Mouse (Mus musculus): ENCODE data around the gene Mybpc3.

Mybpc3 gene

DNA sequence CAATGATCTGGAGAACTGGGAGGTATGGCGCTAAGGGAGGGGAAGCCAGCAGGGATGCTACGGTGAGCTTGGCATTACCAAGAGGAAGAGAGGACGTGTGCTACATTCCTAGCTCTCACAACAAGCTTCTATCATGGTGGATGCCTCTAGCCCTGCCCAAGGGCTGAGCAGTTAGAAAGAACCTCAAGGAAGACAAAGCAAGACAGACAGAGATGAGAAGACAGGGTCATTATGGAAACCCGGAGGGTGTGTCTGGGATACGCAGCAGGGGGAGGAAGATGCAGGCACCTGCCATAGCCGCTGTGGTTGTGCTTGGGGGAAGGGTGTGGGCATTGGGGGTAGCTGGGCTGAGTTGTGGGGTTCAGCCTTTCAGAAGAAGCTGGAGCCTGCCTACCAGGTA, 5.6 kb downstream of the Mybpc3 start:
- no peak for DNase-seq

- no peak for DNase-seq
Measured at GRCm38 (mm10) chr2:91125101-91125500, 7.2 kb downstream of the Mybpc3 start.

GRCm38 (mm10) chr2:91128761-91129160, 10.8 kb downstream of the Mybpc3 start:
- no peak for DNase-seq

DNA sequence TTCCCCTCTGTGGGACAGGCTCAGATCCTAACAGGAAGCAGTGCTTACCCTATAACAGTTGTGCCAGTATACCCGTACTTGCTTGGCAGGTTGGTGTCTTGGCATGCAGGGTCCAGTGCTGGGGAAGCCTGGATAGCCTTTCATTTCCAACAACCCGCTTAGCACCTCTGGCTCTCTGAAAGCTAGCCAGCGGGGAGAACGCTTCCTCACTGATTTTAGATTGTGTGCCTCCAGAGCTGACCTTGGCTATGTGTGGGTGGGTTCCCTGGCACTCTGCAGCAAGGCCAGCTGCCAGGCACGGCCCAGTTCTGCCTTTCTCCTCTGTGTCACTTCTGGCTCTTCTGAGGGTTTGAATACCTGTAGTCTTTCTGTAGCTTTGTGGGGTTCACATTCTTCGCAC, 12.2 kb downstream of the Mybpc3 start:
- DNase-seq: no peak

- DNase-seq: no peak
Measured at GRCm38 (mm10) chr2:91131251-91131650, 13.3 kb downstream of the Mybpc3 start.

DNA sequence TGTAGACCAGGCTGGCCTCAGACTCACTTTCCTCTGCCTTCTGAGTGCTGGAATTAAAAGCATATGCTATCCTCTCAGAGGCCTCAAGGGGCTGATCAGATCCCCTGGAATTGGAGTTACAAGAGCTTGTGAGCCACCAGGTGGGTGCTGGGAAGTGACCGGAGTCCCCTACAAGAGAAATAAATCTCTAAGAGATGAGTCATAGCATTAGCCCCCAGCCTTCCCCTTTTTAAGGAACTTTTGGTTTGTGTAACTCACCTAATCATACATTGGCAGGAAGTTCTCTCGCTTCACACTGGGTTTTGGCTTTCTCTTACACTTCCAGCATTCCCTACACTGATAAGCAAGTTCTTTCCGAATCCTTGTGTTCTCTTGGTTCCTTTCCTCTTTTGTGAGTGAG, 14.1 kb downstream of the Mybpc3 start:
- DNase-seq: no peak

DNA sequence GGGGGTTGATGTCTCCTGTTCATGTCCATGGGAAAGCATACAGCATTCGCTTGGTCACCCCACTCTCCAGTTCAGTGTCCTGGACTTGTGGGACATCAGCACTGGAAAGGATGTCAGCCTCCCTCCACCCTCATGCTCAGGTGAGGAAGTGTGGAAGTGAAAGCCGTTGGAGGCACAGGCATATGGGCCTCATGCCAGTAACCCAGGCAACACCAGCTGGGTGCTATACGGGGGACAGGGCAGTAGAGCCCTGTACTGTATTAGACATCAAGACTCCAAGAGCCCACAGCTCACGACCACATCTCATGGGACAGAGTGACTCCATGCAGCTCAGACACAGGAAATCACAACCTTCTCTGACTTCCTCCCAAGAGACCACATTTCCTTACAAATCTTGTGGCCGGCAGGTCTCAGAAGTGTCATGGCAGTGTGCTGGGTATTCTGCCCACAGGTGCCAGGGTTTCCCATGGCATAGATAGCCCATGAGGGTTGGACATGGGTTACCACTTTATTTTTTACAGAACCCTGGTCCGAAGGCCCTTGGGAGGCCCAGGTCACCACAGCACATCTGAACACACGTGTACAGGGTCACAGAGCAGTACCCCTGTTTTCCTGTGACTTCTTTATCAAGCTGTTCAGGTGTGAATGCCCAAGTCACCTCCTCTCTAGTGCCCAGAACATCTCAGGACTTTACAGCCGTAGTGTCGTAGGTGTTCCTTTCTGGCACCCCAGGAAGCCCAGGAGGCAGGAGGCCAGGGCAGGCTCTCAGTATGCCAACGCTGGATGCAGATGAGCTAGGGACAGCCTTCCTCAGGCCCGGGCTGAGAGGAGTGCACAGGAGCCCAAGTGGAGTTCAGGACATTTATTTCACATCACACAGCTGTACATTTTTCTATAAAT, 18.8 kb downstream of the Mybpc3 start:
- DNase-seq: no peak

GRCm38 (mm10) chr2:91137481-91137880, 19.5 kb downstream of the Mybpc3 start:
- DNase-seq: no peak

DNA sequence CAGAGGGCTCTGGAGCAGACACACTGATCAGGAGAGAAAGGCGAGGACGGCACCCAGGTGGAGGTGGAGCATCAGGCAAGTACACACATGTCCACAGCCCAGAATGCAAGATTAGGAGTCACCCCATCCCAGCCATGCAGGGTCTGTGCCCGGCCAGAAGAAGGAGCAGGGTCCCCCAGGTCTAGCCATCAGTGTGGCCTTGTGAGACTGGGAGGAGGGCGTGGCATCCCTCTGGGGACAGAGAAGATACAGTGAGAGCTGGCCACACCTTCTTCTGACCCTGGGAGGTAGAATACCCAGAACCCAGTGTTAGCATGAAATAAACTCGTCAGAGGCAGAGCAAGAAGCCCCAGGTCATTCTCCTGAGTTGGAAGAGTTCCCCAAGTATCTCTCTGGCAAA, 21.4 kb downstream of the Mybpc3 start:
- no peak for DNase-seq

- no peak for DNase-seq
Measured at GRCm38 (mm10) chr2:91139764-91140163, 21.8 kb downstream of the Mybpc3 start.

DNA sequence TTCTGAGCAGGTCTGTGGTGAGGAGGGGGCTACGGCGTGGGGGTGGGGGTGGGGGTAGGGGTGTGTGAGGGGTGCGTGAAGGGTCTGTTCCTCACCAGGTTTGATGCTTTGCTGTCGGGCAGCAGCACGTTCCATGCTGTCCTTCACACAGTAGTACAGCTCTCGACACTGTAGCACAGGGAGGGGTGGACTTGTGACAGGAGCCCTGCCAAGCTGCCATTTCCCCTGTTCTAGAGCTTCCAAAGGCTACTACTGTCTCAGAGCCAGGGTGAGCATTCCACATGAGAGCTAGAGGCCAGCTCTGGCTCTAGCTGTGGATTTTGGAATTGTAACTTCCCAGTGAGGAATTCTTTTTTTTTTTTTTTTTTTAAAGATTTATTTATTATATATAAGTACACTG, 25.0 kb downstream of the Mybpc3 start:
- DNase-seq: peak; percentile 51

DNA sequence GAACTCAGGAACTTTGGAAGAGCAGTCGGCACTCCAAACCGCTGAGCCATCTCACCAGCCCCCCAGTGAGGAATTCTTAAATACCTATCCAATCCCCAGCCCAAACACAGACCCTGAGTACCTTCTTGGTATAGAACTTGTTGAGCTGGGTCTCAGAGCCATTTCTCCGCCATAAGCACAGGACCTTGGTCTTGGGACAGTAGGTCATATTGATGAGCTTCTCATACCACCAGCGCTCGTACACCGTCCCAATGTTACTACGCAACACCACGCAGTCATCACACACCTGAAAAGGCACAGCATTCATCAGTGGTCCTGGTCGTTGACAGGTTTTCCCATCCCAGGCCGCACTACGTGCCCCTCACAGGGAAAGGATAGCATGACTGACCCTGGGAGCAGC, 25.5 kb downstream of the Mybpc3 start:
- DNase-seq: no peak

- DNase-seq: no peak
Measured at GRCm38 (mm10) chr2:91148101-91148500, 30.2 kb downstream of the Mybpc3 start.

GRCm38 (mm10) chr2:91151331-91151730, 33.4 kb downstream of the Mybpc3 start:
- no peak for DNase-seq

DNA sequence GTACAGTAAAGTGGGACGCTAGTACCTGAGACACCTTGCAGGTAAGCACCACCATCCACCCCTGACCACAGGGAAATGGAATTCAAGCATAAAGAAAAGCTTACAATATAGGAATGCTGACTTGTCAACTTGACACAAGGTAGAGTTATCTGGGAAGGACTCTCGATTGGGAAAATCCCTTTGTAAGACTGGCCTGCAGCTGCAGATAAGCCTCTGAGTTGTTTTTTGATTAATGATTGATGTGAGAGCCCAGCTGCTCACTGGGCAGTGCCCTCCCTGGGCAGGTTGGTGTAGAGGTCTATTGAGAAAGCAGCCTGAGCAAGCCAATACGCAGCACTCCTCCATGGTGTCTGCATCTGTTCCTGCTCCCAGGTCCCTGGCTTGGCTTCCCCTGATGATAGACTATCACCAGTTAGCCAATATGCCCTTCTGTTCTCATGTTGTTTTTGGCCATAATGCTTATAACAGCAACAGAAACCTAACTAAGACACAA, 35.0 kb downstream of the Mybpc3 start:
- DNase-seq: no peak

DNA sequence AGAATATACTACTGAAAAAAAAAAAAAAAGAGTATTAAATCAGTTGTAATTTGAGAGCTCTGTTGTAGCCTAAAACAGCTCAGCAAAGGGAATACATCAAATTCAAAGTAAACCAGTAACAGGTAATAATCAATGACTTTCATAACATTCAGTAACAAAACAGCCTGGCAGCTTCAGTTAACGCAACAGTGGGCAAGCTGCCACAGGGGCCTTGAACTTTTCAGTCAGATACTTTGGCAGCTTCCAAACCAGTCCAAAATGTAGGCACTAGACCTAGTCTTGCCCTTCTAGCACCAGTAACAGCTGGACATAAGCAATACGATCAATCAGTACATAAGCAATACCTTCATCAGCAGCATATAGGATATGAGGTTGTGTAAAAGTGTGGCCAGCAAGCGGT, 36.1 kb downstream of the Mybpc3 start:
- DNase-seq: no peak

- DNase-seq: no peak
Measured at GRCm38 (mm10) chr2:91157002-91157752, 39.2 kb downstream of the Mybpc3 start.

- DNase-seq: peak; percentile 27
Measured at GRCm38 (mm10) chr2:91160591-91160990, 42.6 kb downstream of the Mybpc3 start.

- no peak for DNase-seq
Measured at GRCm38 (mm10) chr2:91162952-91163351, 45.0 kb downstream of the Mybpc3 start.

DNA sequence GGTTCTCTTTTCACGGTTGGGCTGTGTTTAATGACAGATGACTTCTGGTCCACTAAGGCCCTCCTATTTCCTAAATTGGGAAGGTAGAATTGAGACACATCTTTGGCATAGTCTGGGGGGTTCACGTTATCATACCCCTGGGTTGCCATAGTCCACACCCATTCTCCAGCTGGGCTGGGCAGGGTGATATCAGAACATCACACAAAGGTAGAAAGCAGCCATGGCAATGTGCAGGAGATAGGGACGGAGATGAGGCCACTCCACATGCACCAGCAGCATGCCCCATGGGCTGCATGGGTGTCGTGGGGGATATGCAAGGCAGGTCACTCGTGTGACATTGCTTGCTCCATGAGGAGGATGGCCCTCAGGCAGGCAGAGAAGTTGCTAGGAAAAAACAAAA, 45.6 kb downstream of the Mybpc3 start:
- no peak for DNase-seq

- no peak for DNase-seq
Measured at GRCm38 (mm10) chr2:91164991-91165390, 47.0 kb downstream of the Mybpc3 start.

DNA sequence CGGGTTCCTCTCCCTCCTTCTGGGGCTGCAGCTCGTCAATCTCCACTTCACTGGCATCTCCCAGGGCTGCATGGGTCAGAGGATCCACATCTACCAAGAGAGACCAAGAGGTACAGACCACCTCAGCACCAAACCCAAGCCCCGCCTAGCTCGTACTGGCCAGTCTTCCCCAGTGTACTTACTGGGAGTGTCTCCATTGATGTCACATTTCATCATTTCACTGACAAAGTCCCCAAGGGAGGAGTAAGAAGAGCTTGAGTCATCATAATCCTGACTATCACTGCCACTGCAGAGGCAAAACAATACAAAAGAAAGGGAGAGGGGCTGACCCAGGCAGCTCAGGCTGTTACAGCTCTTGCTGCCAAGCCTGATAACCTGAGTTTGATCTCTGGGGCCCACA, 49.7 kb downstream of the Mybpc3 start:
- DNase-seq: no peak

- DNase-seq: peak; percentile 43
Measured at GRCm38 (mm10) chr2:91169587-91170322, 51.8 kb downstream of the Mybpc3 start.

Measured in lung, postnatal 10 days (tissue).